16 mouse cellular contexts compared by ENCODE assay signal in genomic region chr6:84493676-84494075, GRCm38 (mm10).
"Had no signal": no experiment of that assay in that cellular context is flagged by ENCODE, and none has a peak within 500 bp of the region (broad histone marks: within the 10 kb centered on the region; RNA-seq: fewer than 3 reads in every experiment).

No protein-coding gene starts in this region.

- ATAC-seq: midbrain, embryonic 13.5 days; midbrain, embryonic 15.5 days had no signal

- H3K9ac ChIP-seq: lung, embryonic 15.5 days; midbrain, embryonic 13.5 days; midbrain, embryonic 15.5 days; neural tube, embryonic 13.5 days; neural tube, embryonic 15.5 days; stomach, embryonic 15.5 days had no signal

- H3K27ac ChIP-seq: lung, embryonic 15.5 days; macrophage; midbrain, embryonic 13.5 days; midbrain, embryonic 15.5 days; neural tube, embryonic 13.5 days; neural tube, embryonic 15.5 days; stomach, embryonic 15.5 days; stomach, postnatal 0 days had no signal

- H3K4me2 ChIP-seq: lung, embryonic 15.5 days; midbrain, embryonic 11.5 days; midbrain, embryonic 13.5 days; midbrain, embryonic 15.5 days; neural tube, embryonic 13.5 days; neural tube, embryonic 15.5 days; stomach, embryonic 15.5 days had no signal

- H3K36me3 ChIP-seq: lung, embryonic 15.5 days; midbrain, embryonic 13.5 days; midbrain, embryonic 15.5 days; neural tube, embryonic 13.5 days; neural tube, embryonic 15.5 days; stomach, embryonic 15.5 days had no signal

- H3K27me3 ChIP-seq: lung, embryonic 15.5 days; midbrain, embryonic 13.5 days; midbrain, embryonic 15.5 days; neural tube, embryonic 13.5 days; neural tube, embryonic 15.5 days; stomach, embryonic 15.5 days had no signal

- DNase-seq: lung, adult 2 months; lung, postnatal 14 days; lung, postnatal 36 days; retina, postnatal 1 day; right cerebral cortex, adult 18-20 months; thymus, adult 2 months; thymus, postnatal 25 days had no signal

- H3K4me3 ChIP-seq: lung, embryonic 15.5 days; midbrain, embryonic 13.5 days; midbrain, embryonic 15.5 days; neural tube, embryonic 13.5 days; neural tube, embryonic 15.5 days; stomach, embryonic 15.5 days had no signal

- H3K9me3 ChIP-seq: lung, embryonic 15.5 days; midbrain, embryonic 13.5 days; midbrain, embryonic 15.5 days; neural tube, embryonic 13.5 days; neural tube, embryonic 15.5 days; stomach, embryonic 15.5 days had no signal

- H3K4me1 ChIP-seq: lung, embryonic 15.5 days; midbrain, embryonic 15.5 days; stomach, embryonic 15.5 days had no signal
